Mouse (Mus musculus) heart, embryonic 10.5 days (tissue): ENCODE measurements around the gene Gprin1. TPM values are rescaled to one million over a fixed set of nuclear protein-coding genes. Genes with fewer than 3 reads are reported as not detected.
A peak's percentile ranks its signal among the peaks of the same experiment; 100 is the strongest.

Source experiments
- DNase-seq: peaks from one replicate; pipeline ENCODE4 v3.0.0-alpha.2; 2017; ENCODE audit warnings: low spot score
- H3K27ac ChIP-seq: fragments of 300-500 bp; sonication (generic); 2 replicates; pipeline ENCODE4 v1.5.1; 2016; ENCODE audit warnings: mild to moderate bottlenecking
- H3K27me3 ChIP-seq: fragments of 300-500 bp; sonication (generic); 2 replicates; pipeline ENCODE4 v1.6.1; 2016; ENCODE audit warnings: mild to moderate bottlenecking; ENCODE audit not compliant: poor library complexity, insufficient read depth, severe bottlenecking
- H3K36me3 ChIP-seq: fragments of 300-500 bp; sonication (generic); 2 replicates; pipeline ENCODE4 v1.6.1; 2016; ENCODE audit warnings: mild to moderate bottlenecking, moderate library complexity
- H3K4me1 ChIP-seq: fragments of 300-500 bp; sonication (generic); 2 replicates; pipeline ENCODE4 v1.6.1; 2016; ENCODE audit warnings: mild to moderate bottlenecking
- H3K4me3 ChIP-seq: fragments of 300-500 bp; sonication (generic); 2 replicates; pipeline ENCODE4 v1.5.1; 2016; ENCODE audit warnings: mild to moderate bottlenecking, moderate library complexity
- H3K9me3 ChIP-seq: fragments of 300-500 bp; sonication (generic); 2 replicates; pipeline ENCODE4 v1.6.1; 2016; ENCODE audit warnings: mild to moderate bottlenecking, moderate library complexity
- WGBS: fragments of 180-500 bp; shearing (Covaris S2); methylation state at CpG from one replicate; pipeline ENCODE4 v1.1.7; 2016; 5-methylcytosine and 5-hydroxymethylcytosine counted together
- polyA plus RNA-seq: library from polyadenylated mRNA; unstranded; fragments of >200 nt; fragmentation: Nextera tagmentation; extraction: Ambion mirVana; gene quantifications from 2 replicates; pipeline ENCODE4 v1.2.1, GENCODE M21; 2016

Gene Gprin1
- polyA plus RNA-seq, 1 experiment from 2014 or later: 0.03 TPM

DNA sequence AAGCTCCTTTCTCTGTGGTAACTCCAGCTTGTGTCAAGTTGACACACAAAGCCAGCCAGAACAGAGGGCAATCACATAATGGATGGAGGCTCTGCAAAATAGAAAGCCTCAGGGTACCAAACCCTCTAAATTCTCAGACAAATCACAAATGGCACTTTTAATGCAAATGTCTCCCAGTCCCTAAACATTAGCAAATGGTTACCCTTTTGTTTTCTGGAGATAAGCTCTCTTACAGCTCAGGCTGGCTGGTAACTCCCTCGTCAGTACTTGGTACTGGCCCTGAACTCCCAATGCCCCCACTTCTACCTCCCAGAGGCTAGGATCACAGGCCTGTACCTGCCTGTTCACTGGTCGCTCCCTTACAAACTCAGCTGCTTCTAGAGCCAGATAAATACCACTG is 33.6 kb upstream of the Gprin1 start:
- Histone ChIP-seq H3K36me3 (no peaks in the 10 kb centered on the region), H3K9me3 (no peaks in the 10 kb centered on the region), H3K27ac (no peak overlapping the region), H3K4me1 (no peaks in the 10 kb centered on the region), H3K27me3 (peaks cover 9% of the 10 kb centered on the region; the same call in 1 of the 2 replicates), H3K4me3 (no peak overlapping the region)
- DNase-seq: no peak
- 41% methylated on average over 2 of the region's 2 CpGs for WGBS

- H3K27me3 ChIP-seq: peaks cover 1% of the 10 kb centered on the region; the same call in 1 of the 2 replicates
- H3K4me3 ChIP-seq: no peak overlapping the region
- 76% methylated on average over 3 of the region's 3 CpGs for WGBS
These were observed 31.4 kb upstream of the Gprin1 start for GRCm38 (mm10) chr13:54781086-54781485.

GRCm38 (mm10) chr13:54780592-54780991 is 30.9 kb upstream of the Gprin1 start:
- no peak overlapping the region for H3K27ac ChIP-seq
- 73% methylated on average over 3 of the region's 3 CpGs for WGBS
- no peaks in the 10 kb centered on the region for H3K27me3 ChIP-seq
- DNase-seq: no peak
- H3K4me1 ChIP-seq: no peaks in the 10 kb centered on the region
- H3K4me3 ChIP-seq: no peak overlapping the region
- H3K9me3 ChIP-seq: no peaks in the 10 kb centered on the region
- H3K36me3 ChIP-seq: no peaks in the 10 kb centered on the region

More at GRCm38 (mm10) chr13:54781086-54781485, 31.4 kb upstream of the Gprin1 start:
- Histone ChIP-seq H3K36me3 (no peaks in the 10 kb centered on the region), H3K27ac (no peak overlapping the region), H3K9me3 (no peaks in the 10 kb centered on the region), H3K4me1 (no peaks in the 10 kb centered on the region)
- no peak for DNase-seq

DNA sequence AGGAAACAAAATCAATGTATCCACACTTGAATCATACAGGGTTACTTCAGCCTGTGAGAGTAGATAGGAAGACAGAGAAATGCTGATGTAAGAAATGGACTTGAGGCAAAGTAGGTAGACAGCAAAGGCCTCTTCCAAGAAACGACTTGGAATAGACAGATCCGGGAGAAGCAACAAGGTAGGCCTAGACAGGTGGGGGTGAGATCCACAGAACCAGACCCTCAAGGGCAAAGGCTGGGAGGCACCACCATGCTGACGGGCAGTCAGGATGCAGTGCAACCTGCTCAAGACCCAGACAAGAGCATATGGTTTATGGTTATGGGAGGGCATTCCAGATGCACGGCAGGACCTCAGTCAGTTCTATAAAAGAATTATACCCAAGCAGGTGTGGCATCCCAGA is 17.3 kb upstream of the Gprin1 start:
- DNase-seq: no peak
- peaks cover 59% of the 10 kb centered on the region for H3K27me3 ChIP-seq
- WGBS: 77% methylated on average over 4 of the region's 4 CpGs
- peaks cover 16% of the 10 kb centered on the region for H3K4me1 ChIP-seq
- H3K4me3 ChIP-seq: no peak overlapping the region
- H3K36me3 ChIP-seq: no peaks in the 10 kb centered on the region
- H3K27ac ChIP-seq: no peak overlapping the region
- no peaks in the 10 kb centered on the region; the same call in 1 of the 2 replicates for H3K9me3 ChIP-seq

DNA sequence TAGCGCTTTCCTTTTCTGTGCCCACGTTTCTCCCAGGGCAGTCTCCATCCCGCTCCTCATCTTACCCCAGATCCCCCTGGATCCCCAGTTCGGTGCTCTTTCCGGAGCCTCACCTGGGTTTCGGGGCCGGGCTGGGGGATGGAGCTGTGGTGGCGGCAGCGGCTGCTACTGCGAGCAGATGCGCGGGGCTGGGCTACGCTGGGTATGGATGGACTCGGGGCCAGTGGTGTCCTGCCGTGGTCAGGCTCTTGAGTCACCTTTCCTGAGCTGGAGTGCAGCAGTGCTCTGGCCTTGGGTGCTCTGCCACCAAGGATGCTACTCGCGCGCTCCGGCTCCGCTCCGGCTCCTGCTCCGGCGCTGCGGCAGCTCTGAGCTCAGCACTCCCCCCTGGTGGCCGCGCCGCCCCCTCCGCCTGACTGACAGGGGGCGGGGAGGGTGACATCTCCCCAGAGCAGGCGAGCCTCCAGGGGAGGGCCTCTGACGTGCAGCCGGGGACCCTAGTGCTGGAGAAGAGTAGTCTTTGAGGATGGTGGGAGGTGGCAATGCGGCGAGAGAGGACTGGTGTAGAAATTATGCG is 16.6 kb upstream of the Gprin1 start, which contains the start of gene Sncb:
Gene Sncb (minus strand): TSS at position 404 of the 577 bp plus-strand sequence.
- 2% methylated on average over 35 of the region's 35 CpGs for whole genome bisulfite sequencing
- no peak for DNase-seq
- Histone ChIP-seq H3K4me1 (peaks cover 16% of the 10 kb centered on the region), H3K9me3 (no peaks in the 10 kb centered on the region; the same call in 1 of the 2 replicates), H3K27ac (no peak within 1 kb of the TSS), H3K27me3 (peaks cover 66% of the 10 kb centered on the region), H3K36me3 (no peaks in the 10 kb centered on the region), H3K4me3 (peak within 1 kb of the TSS; percentile 53)

GRCm38 (mm10) chr13:54765281-54766191 is 15.9 kb upstream of the Gprin1 start:
- peak overlapping the region; percentile 53 for H3K4me3 ChIP-seq
- H3K4me1 ChIP-seq: peaks cover 19% of the 10 kb centered on the region
- DNase-seq: no peak
- H3K27me3 ChIP-seq: peaks cover 73% of the 10 kb centered on the region
- no peaks in the 10 kb centered on the region; the same call in 1 of the 2 replicates for H3K9me3 ChIP-seq
- H3K36me3 ChIP-seq: no peaks in the 10 kb centered on the region
- WGBS: 5% methylated on average over 44 of the region's 44 CpGs
- H3K27ac ChIP-seq: no peak overlapping the region

GRCm38 (mm10) chr13:54760906-54761305 is 11.2 kb upstream of the Gprin1 start:
- Histone ChIP-seq H3K36me3 (no peaks in the 10 kb centered on the region), H3K4me1 (peaks cover 40% of the 10 kb centered on the region), H3K4me3 (no peak overlapping the region), H3K9me3 (no peaks in the 10 kb centered on the region), H3K27me3 (peaks cover 88% of the 10 kb centered on the region), H3K27ac (no peak overlapping the region)
- DNase-seq: no peak
- WGBS: 75% methylated on average over 7 of the region's 7 CpGs

GRCm38 (mm10) chr13:54760164-54760795 is 10.6 kb upstream of the Gprin1 start:
- DNase-seq: no peak
- Histone ChIP-seq H3K4me3 (no peak overlapping the region), H3K9me3 (no peaks in the 10 kb centered on the region), H3K27me3 (peaks cover 88% of the 10 kb centered on the region), H3K4me1 (peaks cover 38% of the 10 kb centered on the region), H3K36me3 (no peaks in the 10 kb centered on the region), H3K27ac (no peak overlapping the region)
- WGBS: 57% methylated on average over 8 of the region's 8 CpGs

- Histone ChIP-seq H3K36me3 (no peaks in the 10 kb centered on the region), H3K27ac (no peak overlapping the region), H3K9me3 (no peaks in the 10 kb centered on the region), H3K4me3 (no peak overlapping the region), H3K27me3 (peaks cover 85% of the 10 kb centered on the region), H3K4me1 (peaks cover 40% of the 10 kb centered on the region)
- WGBS: 13% methylated on average over 7 of the region's 7 CpGs
- DNase-seq: no peak
These were observed 9.8 kb upstream of the Gprin1 start for GRCm38 (mm10) chr13:54759496-54759895.

GRCm38 (mm10) chr13:54758756-54759470 is 9.2 kb upstream of the Gprin1 start:
- peaks cover 85% of the 10 kb centered on the region for H3K27me3 ChIP-seq
- 1% methylated on average over 29 of the region's 29 CpGs for WGBS
- DNase-seq: no peak

GRCm38 (mm10) chr13:54758045-54758755 is 8.5 kb upstream of the Gprin1 start:
- peak overlapping the region; percentile 59 for H3K4me3 ChIP-seq
- peaks cover 40% of the 10 kb centered on the region for H3K4me1 ChIP-seq
- no peaks in the 10 kb centered on the region for H3K36me3 ChIP-seq
- no peak overlapping the region for H3K27ac ChIP-seq
- peaks cover 84% of the 10 kb centered on the region for H3K27me3 ChIP-seq
- no peaks in the 10 kb centered on the region for H3K9me3 ChIP-seq
- WGBS: under 1% methylated on average over 43 of the region's 43 CpGs
- DNase-seq: peak; percentile 96

More at GRCm38 (mm10) chr13:54758756-54759470, 9.2 kb upstream of the Gprin1 start:
- Histone ChIP-seq H3K36me3 (no peaks in the 10 kb centered on the region), H3K4me1 (peaks cover 40% of the 10 kb centered on the region), H3K27ac (no peak overlapping the region), H3K4me3 (peak overlapping the region; percentile 59), H3K9me3 (no peaks in the 10 kb centered on the region)
